Mouse (Mus musculus): ENCODE data around the gene Glb1l2.

GRCm38 (mm10) chr9:26721771-26722170, 84.5 kb downstream of the Glb1l2 start:
- no peak for TF ChIP-seq CTCF (conservative IDR thresholded peaks at IDR 0.05 in 1 of 2, IDR thresholded peaks at IDR 0.05 in 1 of 2; ENCODE audit: low read depth in 2 of 2, low read length in 2 of 2)
- TF ChIP-seq HCFC1 (IDR thresholded peaks at IDR 0.05; ENCODE audit: low read depth, low read length): no peak
- TF ChIP-seq TBP (conservative IDR thresholded peaks at IDR 0.05; ENCODE audit: low read depth, low read length): no peak
- TF ChIP-seq ZC3H11A (IDR thresholded peaks at IDR 0.05; ENCODE audit: low read depth, low read length): no peak
- TF ChIP-seq POLR2AphosphoS2 (IDR thresholded peaks at IDR 0.05; ENCODE audit: low read depth, low read length): no peak
- TF ChIP-seq ELF1 (IDR thresholded peaks at IDR 0.05; ENCODE audit: low read depth, low read length): no peak
- no peak for TF ChIP-seq E2F4 (IDR thresholded peaks at IDR 0.05; ENCODE audit: insufficient replicate concordance, low read depth, low read length)
- TF ChIP-seq POLR2A (IDR thresholded peaks at IDR 0.05; ENCODE audit: low read depth, low read length): no peak
